Mouse (Mus musculus) neutrophil, adult 5-6 weeks (primary cell): Measurements from ENCODE around the gene Trim14. TPM values are rescaled to one million over a fixed set of nuclear protein-coding genes. Genes with fewer than 3 reads are reported as not detected.

ENCODE experiments used
- ATAC-seq: fragments of 151-379, 151-347 bp; 2 replicates; pipeline ENCODE4 v1.8.0; 2017; ENCODE audit warnings: mild to moderate bottlenecking, moderate TSS enrichment; ENCODE audit not compliant: insufficient number of reproducible peaks, poor library complexity, low FRiP score, severe bottlenecking; ENCODE audit errors: extremely low read depth
- total RNA-seq: library from RNA; stranded (forward); fragments of 200-1000 nt; gene quantifications from 2 replicates; pipeline ENCODE4 v1.2.3, GENCODE M21; 2017

The Trim14 gene
- total RNA-seq, 1 experiment from 2014 or later = 79.0 TPM

GRCm38 (mm10) chr4:46564247-46564646, 28.3 kb upstream of the Trim14 start:
- ATAC-seq = no peak

- ATAC-seq = peak; percentile 86
Observed at GRCm38 (mm10) chr4:46563847-46564246, 27.9 kb upstream of the Trim14 start.

- no peak for ATAC-seq
Observed at GRCm38 (mm10) chr4:46562841-46563240, 26.9 kb upstream of the Trim14 start.

- no peak for ATAC-seq
Observed at GRCm38 (mm10) chr4:46562037-46562436, 26.1 kb upstream of the Trim14 start.

- no peak for ATAC-seq
Observed at GRCm38 (mm10) chr4:46560069-46560705, 24.2 kb upstream of the Trim14 start.

GRCm38 (mm10) chr4:46558672-46559667, 23.0 kb upstream of the Trim14 start:
- no peak; the same call in 1 of the 2 replicates for ATAC-seq

GRCm38 (mm10) chr4:46556933-46557332, 21.0 kb upstream of the Trim14 start:
- no peak for ATAC-seq

- peak; percentile 11; the same call in 1 of the 2 replicates for ATAC-seq
Observed at GRCm38 (mm10) chr4:46555762-46556161, 19.8 kb upstream of the Trim14 start.

GRCm38 (mm10) chr4:46554295-46555069, 18.5 kb upstream of the Trim14 start:
- peak; percentile 73 for ATAC-seq

GRCm38 (mm10) chr4:46553864-46554263, 17.9 kb upstream of the Trim14 start:
- ATAC-seq = no peak

GRCm38 (mm10) chr4:46550406-46550805, 14.5 kb upstream of the Trim14 start:
- ATAC-seq = no peak

- ATAC-seq = no peak
Observed at GRCm38 (mm10) chr4:46549979-46550378, 14.0 kb upstream of the Trim14 start.

- peak; percentile 17; the same call in 1 of the 2 replicates for ATAC-seq
Observed at GRCm38 (mm10) chr4:46546709-46547108, 10.8 kb upstream of the Trim14 start.

- ATAC-seq = no peak
Observed at GRCm38 (mm10) chr4:46545498-46545897, 9.6 kb upstream of the Trim14 start.

- peak; percentile 69; the same call in 1 of the 2 replicates for ATAC-seq
Observed at GRCm38 (mm10) chr4:46544313-46544712, 8.4 kb upstream of the Trim14 start.

GRCm38 (mm10) chr4:46543366-46544050, 7.6 kb upstream of the Trim14 start:
- no peak for ATAC-seq

GRCm38 (mm10) chr4:46541707-46542106, 5.8 kb upstream of the Trim14 start:
- ATAC-seq = no peak

- ATAC-seq = no peak
Observed at GRCm38 (mm10) chr4:46539167-46539566, 3.2 kb upstream of the Trim14 start.
